Mouse (Mus musculus) ES-E14 (cell line): ENCODE data around the gene Tgoln1.

ENCODE experiments used
- CHD2 ChIP-seq: IDR thresholded peaks from 2 replicates; pipeline ENCODE4 v1.6.1; 2014; ENCODE audit warnings: mild to moderate bottlenecking, low read depth, low read length, inconsistent platforms
- HCFC1 ChIP-seq: IDR thresholded peaks from 2 replicates; pipeline ENCODE4 v1.6.1; 2012; ENCODE audit warnings: low read length, inconsistent platforms, borderline replicate concordance; ENCODE audit not compliant: insufficient read depth
- MAFK ChIP-seq: IDR thresholded peaks from 2 replicates; pipeline ENCODE4 v1.6.1; 2014; ENCODE audit warnings: mild to moderate bottlenecking, low read depth, low read length, inconsistent platforms; ENCODE audit not compliant: insufficient read depth
- ZC3H11A ChIP-seq: IDR thresholded peaks from 2 replicates; pipeline ENCODE4 v1.6.1; 2012; ENCODE audit warnings: low read depth, mild to moderate bottlenecking, inconsistent platforms, low read length, borderline replicate concordance
- ZNF384 ChIP-seq: IDR thresholded peaks from 2 replicates; pipeline ENCODE4 v1.6.1; 2012; ENCODE audit warnings: low read depth, low read length, inconsistent platforms

DNA sequence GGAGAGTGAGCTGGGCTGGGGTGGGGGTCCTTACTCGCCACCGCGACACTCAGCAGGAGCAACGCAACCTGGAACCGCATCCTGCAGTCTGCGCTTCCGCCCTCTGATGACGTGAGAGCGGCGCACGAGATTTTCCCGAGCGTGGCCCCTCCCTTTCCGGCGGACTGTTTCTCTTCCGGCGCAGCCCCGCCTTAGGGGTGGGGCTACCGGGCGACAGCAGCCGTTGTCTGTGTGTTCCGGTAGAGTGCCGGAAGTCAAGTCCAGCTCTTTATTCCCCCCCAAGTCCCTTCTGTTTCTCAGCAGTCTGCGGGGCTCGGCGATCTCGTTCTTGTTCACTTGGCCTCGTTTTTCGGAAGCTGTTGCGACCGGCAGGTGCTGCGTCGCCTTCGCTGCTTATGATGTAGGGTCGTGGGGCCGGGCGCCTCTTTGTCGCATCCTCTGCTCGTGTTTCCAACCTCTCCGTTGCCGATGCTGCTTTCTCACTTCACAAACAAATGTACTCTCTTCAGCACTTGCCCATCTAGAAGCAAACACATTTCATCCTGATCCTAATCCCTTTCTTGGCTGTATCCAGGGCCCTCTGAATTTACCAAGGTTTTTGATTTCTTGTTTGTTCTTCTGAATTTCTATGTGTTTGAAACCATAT is at the start of gene Tgoln1:
- no peak for TF ChIP-seq ZNF384
- no peak for TF ChIP-seq MAFK
- no peak for TF ChIP-seq HCFC1
- no peak for TF ChIP-seq ZC3H11A
- TF ChIP-seq CHD2: no peak
